Mouse (Mus musculus) midbrain, postnatal 0 days (tissue): Measurements from ENCODE around the gene Kremen2. TPM values are rescaled to one million over a fixed set of nuclear protein-coding genes. Genes with fewer than 3 reads are reported as not detected.
A peak's percentile ranks its signal among the peaks of the same experiment; 100 is the strongest.

Source experiments
- ATAC-seq: fragments of 200-750 bp; cut with Nextera tagmentation; 2 replicates; pipeline ENCODE4 v1.8.0; 2017; ENCODE audit warnings: moderate number of reproducible peaks, mild to moderate bottlenecking, moderate TSS enrichment, moderate library complexity; ENCODE audit not compliant: low FRiP score
- DNase-seq: peaks from one replicate; pipeline ENCODE4 v3.0.0-alpha.2; 2015; ENCODE audit warnings: low spot score
- H3K27ac ChIP-seq: fragments of 300-500 bp; sonication (generic); 2 replicates; pipeline ENCODE4 v1.5.1; 2014; ENCODE audit warnings: low read depth, mild to moderate bottlenecking, low read length, mixed read lengths
- H3K27me3 ChIP-seq: fragments of 300-500 bp; sonication (generic); 2 replicates; pipeline ENCODE4 v1.6.1; 2014; ENCODE audit warnings: low read length, control low read depth, mixed read lengths; ENCODE audit not compliant: insufficient read depth
- H3K36me3 ChIP-seq: fragments of 300-500 bp; sonication (generic); 2 replicates; pipeline ENCODE4 v1.6.1; 2014; ENCODE audit warnings: low read length, control low read depth, mixed read lengths; ENCODE audit not compliant: insufficient read depth
- H3K4me1 ChIP-seq: fragments of 300-500 bp; sonication (generic); 2 replicates; pipeline ENCODE4 v1.6.1; 2014; ENCODE audit warnings: mild to moderate bottlenecking, control low read depth, antibody characterized with exemption, low read length, mixed read lengths; ENCODE audit not compliant: insufficient read depth
- H3K4me2 ChIP-seq: fragments of 300-500 bp; sonication (generic); 2 replicates; pipeline ENCODE4 v1.6.1; 2014; ENCODE audit warnings: low read depth, mild to moderate bottlenecking, low read length, mixed read lengths; ENCODE audit not compliant: poor library complexity, severe bottlenecking
- H3K4me3 ChIP-seq: fragments of 300-500 bp; sonication (generic); 2 replicates; pipeline ENCODE4 v1.5.1; 2014; ENCODE audit warnings: low read depth, mild to moderate bottlenecking, low read length, moderate library complexity
- H3K9ac ChIP-seq: fragments of 300-500 bp; sonication (generic); replicated peaks from 2 replicates; pipeline ENCODE4 v1.6.1; 2014; ENCODE audit warnings: mild to moderate bottlenecking, low read length, moderate library complexity, mixed read lengths; ENCODE audit not compliant: poor library complexity, severe bottlenecking
- H3K9me3 ChIP-seq: fragments of 300-500 bp; sonication (generic); 2 replicates; pipeline ENCODE4 v1.6.1; 2016; ENCODE audit warnings: low read length, control low read depth
- CTCF ChIP-seq: IDR thresholded peaks from 2 replicates; pipeline ENCODE4 v1.5.1; 2016; ENCODE audit warnings: antibody characterized with exemption, mild to moderate bottlenecking
- WGBS: fragments of 180-500 bp; shearing (Covaris S2); extraction: QIAGEN DNeasy Blood & Tissue Kit; methylation state at CpG from one replicate; pipeline ENCODE4 v1.1.7; 2014; 5-methylcytosine and 5-hydroxymethylcytosine counted together
- polyA plus RNA-seq: library from polyadenylated mRNA; unstranded; fragments of >200 nt; fragmentation: Nextera tagmentation; extraction: Ambion mirVana; gene quantifications from 2 replicates; pipeline ENCODE4 v1.2.1, GENCODE M21; 2015
- total RNA-seq: library from RNA; depleted of rRNA; stranded (reverse); fragments of >200 nt; gene quantifications from 2 replicates; pipeline ENCODE4 v1.2.3, GENCODE M21; 2014; rRNA removed

The Kremen2 gene
- total RNA-seq: 0.38 and 2.5 TPM in 2 replicates
- polyA plus RNA-seq: 1.3 TPM in 2 replicates

GRCm38 (mm10) chr17:23745301-23746251 lies at the start of gene Kremen2:
Gene Kremen2 (minus strand): TSS chr17:23745833.
- no peak for TF ChIP-seq CTCF
- Histone ChIP-seq H3K27me3 (peaks cover 42% of the 10 kb centered on the region), H3K9me3 (no peaks in the 10 kb centered on the region), H3K9ac (peak within 1 kb of the TSS; percentile 52), H3K4me1 (peaks cover 5% of the 10 kb centered on the region), H3K27ac (no peak within 1 kb of the TSS), H3K4me3 (peak within 1 kb of the TSS; percentile 45), H3K36me3 (peaks cover 5% of the 10 kb centered on the region; the same call in 1 of the 2 replicates), H3K4me2 (peak within 1 kb of the TSS; percentile 79)
- DNase-seq (peak; percentile 39), ATAC-seq (0 out of 2 replicates have a peak, but pooled peaks have one; percentile 12)
- WGBS: under 1% methylated on average over 36 of the region's 45 CpGs

GRCm38 (mm10) chr17:23795323-23795722 lies 49.7 kb upstream of the Kremen2 start:
- no peak overlapping the region for H3K27ac ChIP-seq
- no peak overlapping the region for H3K4me3 ChIP-seq
- H3K27me3 ChIP-seq: no peaks in the 10 kb centered on the region
- no peak for DNase-seq
- no peaks in the 10 kb centered on the region for H3K9me3 ChIP-seq
- no peak for TF ChIP-seq CTCF
- no peak for ATAC-seq
- no peak overlapping the region for H3K9ac ChIP-seq
- no peak overlapping the region for H3K4me2 ChIP-seq
- H3K4me1 ChIP-seq: no peaks in the 10 kb centered on the region
- no peaks in the 10 kb centered on the region for H3K36me3 ChIP-seq
- 96% methylated on average over 8 of the region's 8 CpGs for WGBS

GRCm38 (mm10) chr17:23791079-23791357 lies 45.4 kb upstream of the Kremen2 start:
- Histone ChIP-seq H3K27me3 (no peaks in the 10 kb centered on the region), H3K27ac (peak overlapping the region; percentile 94), H3K4me1 (no peaks in the 10 kb centered on the region), H3K4me2 (peak overlapping the region; percentile 67), H3K36me3 (no peaks in the 10 kb centered on the region), H3K9me3 (no peaks in the 10 kb centered on the region), H3K4me3 (peak overlapping the region; percentile 38), H3K9ac (peak overlapping the region; percentile 61; the same call in 1 of the 2 replicates)
- WGBS: 25% methylated on average over 2 of the region's 2 CpGs
- DNase-seq: no peak
- TF ChIP-seq CTCF: no peak
- no peak for ATAC-seq

- Histone ChIP-seq H3K36me3 (no peaks in the 10 kb centered on the region), H3K4me2 (peak within 1 kb of the TSS; percentile 67), H3K27me3 (no peaks in the 10 kb centered on the region), H3K9ac (peak within 1 kb of the TSS; percentile 61), H3K4me3 (peak within 1 kb of the TSS; percentile 38), H3K27ac (peak within 1 kb of the TSS; percentile 94), H3K9me3 (no peaks in the 10 kb centered on the region), H3K4me1 (no peaks in the 10 kb centered on the region)
- TF ChIP-seq CTCF: no peak
- DNase-seq (peak; percentile 65), ATAC-seq (peak; percentile 15; the same call in 1 of the 2 replicates)
- WGBS: under 1% methylated on average over 29 of the region's 29 CpGs
Measured at GRCm38 (mm10) chr17:23790269-23791078, 44.8 kb upstream of the Kremen2 start, which contains the start of gene Srrm2. Gene Srrm2 (plus strand): TSS chr17:23790532.

GRCm38 (mm10) chr17:23789749-23790268 lies 44.2 kb upstream of the Kremen2 start:
- ATAC-seq (no peak), DNase-seq (no peak)
- no peaks in the 10 kb centered on the region for H3K9me3 ChIP-seq
- WGBS: 8% methylated on average over 8 of the region's 8 CpGs
- peak overlapping the region; percentile 38 for H3K4me3 ChIP-seq
- H3K4me1 ChIP-seq: no peaks in the 10 kb centered on the region
- H3K27me3 ChIP-seq: no peaks in the 10 kb centered on the region
- TF ChIP-seq CTCF: no peak
- H3K36me3 ChIP-seq: no peaks in the 10 kb centered on the region
- peak overlapping the region; percentile 61 for H3K9ac ChIP-seq
- H3K4me2 ChIP-seq: peak overlapping the region; percentile 67
- peak overlapping the region; percentile 94 for H3K27ac ChIP-seq
